Mouse (Mus musculus): ENCODE data around the gene Crtc2. TPM values are rescaled to one million over a fixed set of nuclear protein-coding genes. Genes with fewer than 3 reads are reported as not detected.
A peak's percentile ranks its signal among the peaks of the same experiment; 100 is the strongest.

Gene Crtc2
- polyA plus RNA-seq, 1 experiment from 2014 or later, result 10.5 TPM

- Histone ChIP-seq H3K4me1 (replicated peaks; ENCODE audit: control insufficient read depth, insufficient read depth, low read length) (peaks cover 24% of the 10 kb centered on the region), H3K9ac (no peak overlapping the region), H3K36me3 (replicated peaks; ENCODE audit: control insufficient read depth, insufficient read depth) (peaks cover 17% of the 10 kb centered on the region), H3K9me3 (ENCODE audit: control insufficient read depth, low read length) (no peaks in the 10 kb centered on the region), H3K27me3 (ENCODE audit: control insufficient read depth, insufficient read depth, low read length) (no peaks in the 10 kb centered on the region), H3K4me2 (replicated peaks) (no peak overlapping the region), H3K27ac (no peak overlapping the region), H3K4me3 (replicated peaks; ENCODE audit: low read length) (no peak overlapping the region)
- 42% methylated on average over 1 of the region's 1 CpGs for WGBS
- no peak for ATAC-seq (ENCODE audit: low FRiP score)
- no peak for DNase-seq (ENCODE audit: low spot score)
Observed at GRCm38 (mm10) chr3:90215825-90216380, 38.1 kb upstream of the Crtc2 start.

- Histone ChIP-seq H3K4me2 (replicated peaks) (peak overlapping the region; percentile 73), H3K27me3 (ENCODE audit: control insufficient read depth, insufficient read depth, low read length) (no peaks in the 10 kb centered on the region), H3K4me1 (replicated peaks; ENCODE audit: control insufficient read depth, insufficient read depth, low read length) (peaks cover 6% of the 10 kb centered on the region; the same call in 1 of the 2 replicates), H3K36me3 (replicated peaks; ENCODE audit: control insufficient read depth, insufficient read depth) (0 out of 2 replicates have a peak, but pooled peaks cover 5% of the 10 kb centered on the region), H3K27ac (peak overlapping the region; percentile 29; the same call in 1 of the 2 replicates), H3K4me3 (replicated peaks; ENCODE audit: low read length) (peak overlapping the region; percentile 30), H3K9me3 (ENCODE audit: control insufficient read depth, low read length) (no peaks in the 10 kb centered on the region), H3K9ac (peak overlapping the region; percentile 53; the same call in 1 of the 2 replicates)
- WGBS, result 13% methylated on average over 6 of the region's 6 CpGs
- DNase-seq (ENCODE audit: low spot score), result peak; percentile 78
- peak; percentile 59 for ATAC-seq (ENCODE audit: low FRiP score)
Observed at GRCm38 (mm10) chr3:90220088-90220487, 33.9 kb upstream of the Crtc2 start.

GRCm38 (mm10) chr3:90220531-90220951 is 33.4 kb upstream of the Crtc2 start:
- Histone ChIP-seq H3K27me3 (ENCODE audit: control insufficient read depth, insufficient read depth, low read length) (no peaks in the 10 kb centered on the region), H3K4me1 (replicated peaks; ENCODE audit: control insufficient read depth, insufficient read depth, low read length) (peaks cover 6% of the 10 kb centered on the region; the same call in 1 of the 2 replicates), H3K27ac (peak overlapping the region; percentile 29; the same call in 1 of the 2 replicates), H3K4me2 (replicated peaks) (peak overlapping the region; percentile 73), H3K9me3 (ENCODE audit: control insufficient read depth, low read length) (no peaks in the 10 kb centered on the region), H3K4me3 (replicated peaks; ENCODE audit: low read length) (peak overlapping the region; percentile 30), H3K36me3 (replicated peaks; ENCODE audit: control insufficient read depth, insufficient read depth) (0 out of 2 replicates have a peak, but pooled peaks cover 6% of the 10 kb centered on the region), H3K9ac (peak overlapping the region; percentile 53)
- ATAC-seq (ENCODE audit: low FRiP score) (peak; percentile 72; the same call in 1 of the 2 replicates), DNase-seq (ENCODE audit: low spot score) (no peak)
- WGBS, result 0% methylated on average over 20 of the region's 20 CpGs

GRCm38 (mm10) chr3:90221123-90221522 is 32.8 kb upstream of the Crtc2 start:
- no peaks in the 10 kb centered on the region for H3K27me3 ChIP-seq (ENCODE audit: control insufficient read depth, insufficient read depth, low read length)
- peaks cover 6% of the 10 kb centered on the region; the same call in 1 of the 2 replicates for H3K4me1 ChIP-seq (replicated peaks; ENCODE audit: control insufficient read depth, insufficient read depth, low read length)
- peak overlapping the region; percentile 73 for H3K4me2 ChIP-seq (replicated peaks)
- H3K4me3 ChIP-seq (replicated peaks; ENCODE audit: low read length), result peak overlapping the region; percentile 30
- no peaks in the 10 kb centered on the region for H3K9me3 ChIP-seq (ENCODE audit: control insufficient read depth, low read length)
- H3K9ac ChIP-seq, result no peak overlapping the region; the same call in 1 of the 2 replicates
- H3K27ac ChIP-seq, result no peak overlapping the region
- ATAC-seq (ENCODE audit: low FRiP score) (no peak), DNase-seq (ENCODE audit: low spot score) (no peak)
- 0 out of 2 replicates have a peak, but pooled peaks cover 6% of the 10 kb centered on the region for H3K36me3 ChIP-seq (replicated peaks; ENCODE audit: control insufficient read depth, insufficient read depth)
- 24% methylated on average over 5 of the region's 5 CpGs for WGBS

- Histone ChIP-seq H3K9ac (no peak overlapping the region), H3K4me2 (replicated peaks) (no peak overlapping the region), H3K36me3 (replicated peaks; ENCODE audit: control insufficient read depth, insufficient read depth) (0 out of 2 replicates have a peak, but pooled peaks cover 6% of the 10 kb centered on the region), H3K4me1 (replicated peaks; ENCODE audit: control insufficient read depth, insufficient read depth, low read length) (peaks cover 6% of the 10 kb centered on the region; the same call in 1 of the 2 replicates), H3K27me3 (ENCODE audit: control insufficient read depth, insufficient read depth, low read length) (no peaks in the 10 kb centered on the region), H3K4me3 (replicated peaks; ENCODE audit: low read length) (no peak overlapping the region), H3K9me3 (ENCODE audit: control insufficient read depth, low read length) (no peaks in the 10 kb centered on the region), H3K27ac (no peak overlapping the region)
- 90% methylated on average over 4 of the region's 4 CpGs for WGBS
- DNase-seq (ENCODE audit: low spot score), result no peak
- no peak for ATAC-seq (ENCODE audit: low FRiP score)
Observed at GRCm38 (mm10) chr3:90222455-90222854, 31.5 kb upstream of the Crtc2 start.

- WGBS, result 87% methylated on average over 3 of the region's 3 CpGs
- H3K9ac ChIP-seq, result no peak overlapping the region
Observed at GRCm38 (mm10) chr3:90222941-90223340, 31.0 kb upstream of the Crtc2 start.

GRCm38 (mm10) chr3:90224331-90224730 is 29.6 kb upstream of the Crtc2 start:
- DNase-seq (ENCODE audit: low spot score) (no peak), ATAC-seq (ENCODE audit: low FRiP score) (no peak)
- Histone ChIP-seq H3K4me1 (replicated peaks; ENCODE audit: control insufficient read depth, insufficient read depth, low read length) (peaks cover 6% of the 10 kb centered on the region; the same call in 1 of the 2 replicates), H3K36me3 (replicated peaks; ENCODE audit: control insufficient read depth, insufficient read depth) (0 out of 2 replicates have a peak, but pooled peaks cover 6% of the 10 kb centered on the region), H3K27ac (no peak overlapping the region), H3K27me3 (ENCODE audit: control insufficient read depth, insufficient read depth, low read length) (no peaks in the 10 kb centered on the region), H3K4me2 (replicated peaks) (no peak overlapping the region), H3K4me3 (replicated peaks; ENCODE audit: low read length) (no peak overlapping the region), H3K9me3 (ENCODE audit: control insufficient read depth, low read length) (no peaks in the 10 kb centered on the region), H3K9ac (no peak overlapping the region)
- 74% methylated on average over 10 of the region's 10 CpGs for WGBS

More at GRCm38 (mm10) chr3:90222941-90223340, 31.0 kb upstream of the Crtc2 start:
- no peak overlapping the region for H3K4me3 ChIP-seq (replicated peaks; ENCODE audit: low read length)
- H3K27ac ChIP-seq, result no peak overlapping the region
- DNase-seq (ENCODE audit: low spot score), result no peak
- H3K27me3 ChIP-seq (ENCODE audit: control insufficient read depth, insufficient read depth, low read length), result no peaks in the 10 kb centered on the region
- no peak overlapping the region for H3K4me2 ChIP-seq (replicated peaks)
- H3K36me3 ChIP-seq (replicated peaks; ENCODE audit: control insufficient read depth, insufficient read depth), result 0 out of 2 replicates have a peak, but pooled peaks cover 6% of the 10 kb centered on the region
- H3K4me1 ChIP-seq (replicated peaks; ENCODE audit: control insufficient read depth, insufficient read depth, low read length), result peaks cover 6% of the 10 kb centered on the region; the same call in 1 of the 2 replicates
- no peak for ATAC-seq (ENCODE audit: low FRiP score)
- H3K9me3 ChIP-seq (ENCODE audit: control insufficient read depth, low read length), result no peaks in the 10 kb centered on the region

- Histone ChIP-seq H3K36me3 (replicated peaks; ENCODE audit: control insufficient read depth, insufficient read depth) (peaks cover 24% of the 10 kb centered on the region), H3K4me1 (replicated peaks; ENCODE audit: control insufficient read depth, insufficient read depth, low read length) (peaks cover 11% of the 10 kb centered on the region), H3K27ac (peak overlapping the region; percentile 82), H3K4me2 (replicated peaks) (peak overlapping the region; percentile 83), H3K9me3 (ENCODE audit: control insufficient read depth, low read length) (no peaks in the 10 kb centered on the region), H3K4me3 (replicated peaks; ENCODE audit: low read length) (peak overlapping the region; percentile 63), H3K27me3 (ENCODE audit: control insufficient read depth, insufficient read depth, low read length) (no peaks in the 10 kb centered on the region), H3K9ac (peak overlapping the region; percentile 70)
- DNase-seq (ENCODE audit: low spot score) (no peak), ATAC-seq (ENCODE audit: low FRiP score) (peak; percentile 2; the same call in 1 of the 2 replicates)
- WGBS, result 19% methylated on average over 8 of the region's 8 CpGs
Observed at GRCm38 (mm10) chr3:90231075-90231474, 22.9 kb upstream of the Crtc2 start.

GRCm38 (mm10) chr3:90231507-90232333 is 22.2 kb upstream of the Crtc2 start, which contains the start of gene Jtb:
Gene Jtb, plus strand, starts transcription at chr3:90231597.
- peak; percentile 98 for ATAC-seq (ENCODE audit: low FRiP score)
- DNase-seq (ENCODE audit: low spot score), result peak; percentile 94
- peaks cover 30% of the 10 kb centered on the region for H3K36me3 ChIP-seq (replicated peaks; ENCODE audit: control insufficient read depth, insufficient read depth)
- H3K4me2 ChIP-seq (replicated peaks), result peak within 1 kb of the TSS; percentile 83
- under 1% methylated on average over 61 of the region's 61 CpGs for WGBS
- no peaks in the 10 kb centered on the region for H3K9me3 ChIP-seq (ENCODE audit: control insufficient read depth, low read length)
- peaks cover 11% of the 10 kb centered on the region for H3K4me1 ChIP-seq (replicated peaks; ENCODE audit: control insufficient read depth, insufficient read depth, low read length)
- H3K4me3 ChIP-seq (replicated peaks; ENCODE audit: low read length), result peak within 1 kb of the TSS; percentile 63
- H3K9ac ChIP-seq, result peak within 1 kb of the TSS; percentile 70
- peak within 1 kb of the TSS; percentile 82 for H3K27ac ChIP-seq
- H3K27me3 ChIP-seq (ENCODE audit: control insufficient read depth, insufficient read depth, low read length), result no peaks in the 10 kb centered on the region
